Mouse (Mus musculus) embryonic fibroblast, embryonic 13.5 days (primary cell): ENCODE data around the gene Ndel1.

Experiments used
- CTCF ChIP-seq: IDR thresholded peaks from 2 replicates; pipeline ENCODE4 v1.5.1; 2011; ENCODE audit warnings: mild to moderate bottlenecking, control low read depth, low read length, moderate library complexity, borderline replicate concordance; ENCODE audit not compliant: insufficient read depth
- POLR2A ChIP-seq: IDR thresholded peaks from 2 replicates; pipeline ENCODE4 v1.6.1; 2011; ENCODE audit warnings: low read depth, mild to moderate bottlenecking, control low read depth, low read length, moderate library complexity

- TF ChIP-seq CTCF = no peak
- no peak for TF ChIP-seq POLR2A
Observed at GRCm38 (mm10) chr11:68892233-68892832, 20.7 kb upstream of the Ndel1 start.
